Mouse (Mus musculus) myocyte (in vitro differentiated cells): Measurements from ENCODE around the gene Tmf1.

Source experiments
- E2F4 ChIP-seq: IDR thresholded peaks from one replicate; pipeline ENCODE4 v1.6.1; 2011; ENCODE audit warnings: mild to moderate bottlenecking, control low read depth, moderate library complexity; ENCODE audit not compliant: insufficient read depth
- MAX ChIP-seq: IDR thresholded peaks from one replicate; pipeline ENCODE4 v1.6.1; 2011; ENCODE audit warnings: low read depth, mild to moderate bottlenecking, control low read depth
- POLR2A ChIP-seq: IDR thresholded peaks from one replicate; pipeline ENCODE4 v1.6.1; 2011; ENCODE audit warnings: low read depth, mild to moderate bottlenecking, control low read depth, moderate library complexity; ENCODE audit not compliant: insufficient read length
- TCF12 ChIP-seq: IDR thresholded peaks from one replicate; pipeline ENCODE4 v1.6.1; 2011; ENCODE audit warnings: mild to moderate bottlenecking, control low read depth; ENCODE audit not compliant: poor library complexity, insufficient read depth, severe bottlenecking
- USF1 ChIP-seq: IDR thresholded peaks from one replicate; pipeline ENCODE4 v1.6.1; 2011; ENCODE audit warnings: low read depth, mild to moderate bottlenecking, control low read depth, moderate library complexity

- TF ChIP-seq POLR2A (no peak), MAX (no peak), E2F4 (no peak), USF1 (no peak), TCF12 (no peak)
Measured at GRCm38 (mm10) chr6:97141811-97142210, 37.1 kb downstream of the Tmf1 start.
